8 mouse cellular contexts compared by ENCODE assay signal in the genomic region with DNA sequence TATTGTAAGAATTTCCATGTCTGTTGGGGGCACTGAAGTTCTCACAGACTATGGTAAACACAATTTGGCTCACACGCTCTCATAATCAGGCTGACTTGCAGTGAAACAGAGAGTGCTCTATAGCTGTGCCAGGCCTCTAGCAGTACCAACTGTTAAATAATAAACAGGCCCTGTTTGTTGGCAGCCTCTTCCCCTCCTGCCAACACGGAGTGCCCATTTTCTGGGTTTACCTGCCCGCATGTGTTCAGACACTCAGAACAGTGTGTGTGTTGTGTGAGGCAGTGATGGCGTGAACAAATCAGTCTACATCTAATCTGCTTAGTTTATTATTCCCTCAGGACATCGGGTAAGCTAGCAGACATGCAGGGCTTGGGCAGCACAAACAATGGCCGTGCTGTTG.
A peak's percentile ranks its signal among the peaks of the same experiment; 100 is the strongest.
DNase-seq lines count a peak whose midpoint lies in the region; ATAC-seq and TF ChIP-seq lines count a peak whose summit lies in the region.

No protein-coding gene starts in this region.

- H3K36me3 ChIP-seq in forebrain, postnatal 0 days (ENCODE audit: insufficient read depth), result no peaks in the 10 kb centered on the region

- WGBS in forebrain, postnatal 0 days, result 26% methylated on average over 6 of the region's 6 CpGs

- intact Hi-C loops in left cerebral cortex, postnatal 4 days (cut with DNase I), result no loop called here

- H3K4me2 ChIP-seq in forebrain, postnatal 0 days (ENCODE audit: low read depth), result no peak overlapping the region

- H3K27me3 ChIP-seq in forebrain, postnatal 0 days (ENCODE audit: insufficient read depth, low read length), result no peaks in the 10 kb centered on the region

- no peak overlapping the region for H3K27ac ChIP-seq in forebrain, postnatal 0 days (ENCODE audit: low read depth, low read length)

- no peak for TF ChIP-seq CTCF in forebrain, postnatal 0 days (IDR thresholded peaks at IDR 0.05; ENCODE audit: low read depth)

- H3K9ac ChIP-seq in forebrain, postnatal 0 days, result no peak overlapping the region

- H3K9me3 ChIP-seq in forebrain, postnatal 0 days (ENCODE audit: low read length), result no peaks in the 10 kb centered on the region

- peak; percentile 99 for ATAC-seq in cerebellum, adult (ENCODE audit: insufficient number of reproducible peaks, low FRiP score, low TSS enrichment)
- peak; percentile 81 for ATAC-seq in forebrain, postnatal 0 days

- DNase-seq in kidney, adult 18-20 months, result peak; percentile 23
- DNase-seq in kidney, postnatal 10 days, result no peak
- DNase-seq in forebrain, postnatal 0 days, result peak; percentile 65
- DNase-seq in left cerebral cortex, postnatal 4 days, result peak; percentile 56
- DNase-seq in c-Kit-positive CD71-positive TER-119-positive erythroid progenitor cells, embryonic 14.5 days (ENCODE audit: low spot score), result no peak
- no peak for DNase-seq in gastrocnemius, postnatal 10 days
- DNase-seq in urinary bladder, adult 18-20 months (ENCODE audit: low spot score in 2 of 2), result no peak

- H3K4me1 ChIP-seq in forebrain, postnatal 0 days (ENCODE audit: insufficient read depth), result peaks cover 5% of the 10 kb centered on the region; the same call in 1 of the 2 replicates

- no peak overlapping the region for H3K4me3 ChIP-seq in forebrain, postnatal 0 days (ENCODE audit: low read depth, low read length)

Comparison
In these comparisons a context has a peak if more than half of its experiments do, and no peak if none do; other contexts are left out.
1. DNase-seq: peak in kidney, adult 18-20 months (single experiment), forebrain, postnatal 0 days (single experiment) and left cerebral cortex, postnatal 4 days (single experiment); none in kidney, postnatal 10 days (single experiment), c-Kit-positive CD71-positive TER-119-positive erythroid progenitor cells, embryonic 14.5 days (single experiment), gastrocnemius, postnatal 10 days (single experiment) and urinary bladder, adult 18-20 months (0 of 2).